Mouse (Mus musculus): Measurements from ENCODE around the gene Baz2a.
"Not testable (repeated sequence)": the region's sequence is repeated elsewhere in the genome, so short reads cannot be mapped to it uniquely, and the experiment has no call there.

The Baz2a gene

DNA sequence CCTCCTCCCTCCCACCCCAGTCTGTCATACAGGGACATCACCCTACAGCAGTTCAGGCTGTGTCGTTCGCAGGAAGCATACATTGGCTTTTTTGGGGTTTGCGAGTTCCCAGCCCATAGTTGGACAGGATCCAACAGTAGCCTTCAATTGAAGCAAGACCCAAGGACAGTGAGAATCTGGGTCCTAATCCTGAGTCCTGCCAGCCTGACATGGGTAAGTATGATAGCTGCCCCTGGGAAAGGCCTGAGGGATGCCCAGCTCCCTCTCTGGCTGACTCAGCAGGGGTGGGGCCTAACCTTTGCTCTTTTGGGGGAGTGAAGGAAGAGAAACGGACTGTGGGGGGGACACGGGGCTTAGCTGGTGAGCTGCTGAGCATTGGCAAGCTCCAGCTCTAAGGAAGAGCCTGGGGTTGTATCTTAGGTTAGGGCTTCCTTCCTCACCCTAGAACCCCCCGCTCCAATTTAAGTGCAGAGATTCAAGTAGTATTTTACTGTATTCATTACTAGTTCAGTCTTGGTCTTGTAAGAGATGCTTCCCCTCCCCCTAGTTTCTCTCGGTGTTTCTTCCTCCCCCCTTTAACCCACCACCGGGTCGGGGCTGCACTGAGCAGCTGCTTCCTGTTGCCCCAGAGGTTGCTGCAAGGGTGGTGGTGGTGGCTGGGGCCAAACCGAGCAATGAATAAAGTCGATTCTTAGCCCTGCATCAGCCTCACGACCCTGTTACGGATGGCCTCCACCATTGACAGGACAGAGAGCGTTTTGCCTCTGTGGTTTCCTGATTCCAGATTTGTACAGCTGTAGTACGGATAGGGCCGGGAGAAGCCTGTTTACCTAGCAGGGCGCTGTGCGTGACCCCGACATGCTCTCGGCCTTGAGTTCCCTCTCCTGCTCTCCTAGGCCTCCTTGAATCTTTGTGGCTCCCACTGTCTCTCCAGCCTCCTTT, at the start of gene Baz2a:
TSS of gene Baz2a (plus strand) at position 14 of the 942 bp plus-strand sequence.
- DNase-seq (ENCODE audit: low spot score): peak; percentile 38

- DNase-seq (ENCODE audit: low spot score): no peak
Observed at GRCm38 (mm10) chr10:128041636-128042035, 49.7 kb upstream of the Baz2a start.

DNA sequence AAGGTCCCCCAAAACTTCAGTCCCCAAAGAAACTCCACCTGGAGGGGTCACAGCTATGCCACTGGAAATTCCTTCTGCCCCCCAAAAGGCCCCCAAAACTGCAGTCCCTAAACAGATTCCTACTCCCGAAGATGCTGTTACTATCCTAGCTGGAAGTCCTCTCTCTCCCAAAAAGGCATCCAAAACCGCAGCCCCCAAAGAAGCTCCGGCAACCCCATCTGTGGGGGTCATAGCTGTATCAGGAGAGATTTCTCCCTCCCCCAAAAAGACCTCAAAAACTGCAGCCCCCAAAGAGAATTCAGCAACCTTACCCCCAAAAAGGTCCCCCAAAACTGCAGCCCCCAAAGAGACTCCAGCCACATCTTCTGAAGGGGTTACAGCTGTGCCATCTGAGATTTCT, 48.9 kb upstream of the Baz2a start:
- DNase-seq (ENCODE audit: low spot score): no peak

DNA sequence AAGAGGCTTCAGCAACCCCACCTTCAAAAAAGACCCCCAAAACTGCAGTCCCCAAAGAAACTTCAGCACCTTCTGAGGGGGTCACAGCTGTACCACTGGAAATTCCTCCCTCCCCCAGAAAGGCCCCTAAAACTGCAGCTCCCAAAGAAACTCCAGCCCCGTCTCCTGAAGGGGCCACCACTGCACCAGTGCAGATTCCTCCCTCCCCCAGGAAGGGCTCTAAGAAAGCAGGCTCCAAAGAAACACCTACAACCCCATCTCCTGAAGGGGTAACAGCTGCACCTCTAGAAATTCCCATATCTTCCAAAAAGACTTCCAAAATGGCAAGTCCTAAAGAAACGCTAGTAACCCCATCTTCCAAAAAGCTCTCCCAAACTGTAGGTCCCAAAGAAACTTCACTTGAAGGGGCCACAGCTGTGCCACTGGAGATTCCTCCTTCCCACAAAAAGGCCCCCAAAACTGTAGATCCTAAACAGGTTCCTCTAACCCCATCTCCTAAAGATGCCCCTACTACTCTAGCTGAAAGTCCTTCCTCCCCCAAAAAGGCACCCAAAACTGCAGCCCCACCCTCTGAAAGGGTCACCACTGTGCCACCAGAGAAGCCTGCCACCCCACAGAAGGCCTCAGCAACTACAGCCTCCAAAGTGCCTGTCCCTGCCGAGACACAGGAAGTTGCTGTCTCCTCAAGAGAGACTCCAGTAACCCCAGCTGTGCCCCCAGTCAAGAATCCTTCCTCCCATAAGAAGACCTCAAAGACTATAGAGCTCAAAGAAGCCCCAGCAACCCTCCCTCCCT, 48.1 kb upstream of the Baz2a start:
- no peak for DNase-seq (ENCODE audit: low spot score)

GRCm38 (mm10) chr10:128048157-128048556, 43.2 kb upstream of the Baz2a start:
- no peak for DNase-seq (ENCODE audit: low spot score)

DNA sequence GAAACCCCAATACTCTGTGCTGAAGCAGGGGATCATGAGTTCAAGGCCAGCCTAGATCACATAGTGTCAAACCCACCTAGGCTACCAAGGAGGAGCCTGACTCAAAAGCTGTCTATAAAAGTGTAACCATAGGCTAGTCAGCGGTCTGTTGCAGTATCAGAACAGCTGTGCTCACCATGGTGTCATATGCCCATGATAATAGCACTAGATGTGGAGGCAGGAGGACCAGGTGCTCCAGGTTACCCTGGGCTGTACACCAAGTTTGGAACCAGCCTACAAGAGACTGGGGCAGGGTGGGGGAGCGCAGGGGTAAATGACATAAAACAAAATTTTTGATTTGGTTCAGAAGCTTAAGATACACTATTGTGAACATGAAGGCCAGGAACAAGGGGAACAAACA, 41.6 kb upstream of the Baz2a start:
- DNase-seq (ENCODE audit: low spot score): no peak

- DNase-seq (ENCODE audit: low spot score): no peak
Observed at GRCm38 (mm10) chr10:128050355-128050754, 41.0 kb upstream of the Baz2a start.

DNA sequence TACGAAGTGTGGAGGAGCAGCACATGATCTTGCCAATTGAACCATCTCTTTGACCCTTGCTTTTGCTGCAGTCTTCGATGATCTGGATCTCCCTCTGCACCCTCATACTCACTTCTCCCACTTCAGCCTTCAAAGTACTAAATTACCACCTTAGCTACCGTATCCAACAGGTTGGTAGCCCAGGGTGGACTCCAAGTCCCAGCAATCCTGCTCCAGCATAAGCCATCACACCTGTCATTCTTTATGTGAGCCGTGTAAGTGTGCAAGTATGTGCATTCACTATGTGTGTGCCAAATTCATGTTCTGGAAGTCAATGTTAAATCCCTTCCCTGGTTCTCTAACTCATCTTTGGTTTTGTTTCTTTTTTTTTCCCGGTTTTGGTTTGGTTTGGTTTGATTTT, 39.8 kb upstream of the Baz2a start:
- DNase-seq (ENCODE audit: low spot score): no peak

- DNase-seq (ENCODE audit: low spot score): not testable (repeated sequence)
Observed at GRCm38 (mm10) chr10:128052136-128052535, 39.2 kb upstream of the Baz2a start.

DNA sequence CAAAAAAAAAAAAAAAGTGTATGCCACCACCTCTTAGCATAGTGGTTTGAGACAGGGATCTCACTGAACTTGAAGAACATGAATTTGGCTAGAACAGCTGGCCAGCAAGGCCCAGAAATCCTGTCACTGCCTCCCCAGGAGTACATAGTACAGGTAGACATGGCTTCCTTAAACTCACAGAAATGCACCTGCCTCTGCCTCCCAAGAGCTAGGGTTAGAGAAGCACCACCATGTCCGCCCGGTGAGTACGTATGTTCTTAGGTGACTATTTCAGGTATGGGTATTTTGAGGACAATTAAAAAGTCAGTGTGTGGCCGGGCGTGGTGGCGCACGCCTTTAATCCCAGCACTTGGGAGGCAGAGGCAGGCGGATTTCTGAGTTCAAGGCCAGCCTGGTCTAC, 38.4 kb upstream of the Baz2a start:
- no peak for DNase-seq (ENCODE audit: low spot score)

DNA sequence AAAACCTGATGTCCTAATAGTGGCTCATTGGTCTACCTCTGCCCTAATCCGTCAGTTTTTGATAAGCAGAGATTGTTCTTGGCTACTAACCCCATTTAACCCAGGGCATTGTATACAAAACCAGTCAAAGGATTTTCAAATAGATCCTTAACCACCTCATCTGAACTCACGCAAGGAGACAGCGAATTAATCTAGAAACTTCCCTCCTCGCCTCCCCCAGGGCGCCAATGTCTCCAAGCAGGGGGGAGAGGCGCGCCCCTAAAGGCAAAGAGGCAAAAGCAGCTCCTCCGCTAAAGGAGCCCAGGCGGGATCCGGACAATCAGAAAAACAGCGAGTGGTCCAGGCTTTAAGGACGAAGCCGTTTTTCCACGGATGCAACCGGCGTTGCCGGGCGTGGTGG, 33.2 kb upstream of the Baz2a start:
- DNase-seq (ENCODE audit: low spot score): no peak

- peak; percentile 94 for DNase-seq (ENCODE audit: low spot score)
Observed at GRCm38 (mm10) chr10:128058601-128059151, 32.7 kb upstream of the Baz2a start, which contains the start of gene Ptges3. Gene Ptges3, plus strand, starts transcription at chr10:128058954.

DNA sequence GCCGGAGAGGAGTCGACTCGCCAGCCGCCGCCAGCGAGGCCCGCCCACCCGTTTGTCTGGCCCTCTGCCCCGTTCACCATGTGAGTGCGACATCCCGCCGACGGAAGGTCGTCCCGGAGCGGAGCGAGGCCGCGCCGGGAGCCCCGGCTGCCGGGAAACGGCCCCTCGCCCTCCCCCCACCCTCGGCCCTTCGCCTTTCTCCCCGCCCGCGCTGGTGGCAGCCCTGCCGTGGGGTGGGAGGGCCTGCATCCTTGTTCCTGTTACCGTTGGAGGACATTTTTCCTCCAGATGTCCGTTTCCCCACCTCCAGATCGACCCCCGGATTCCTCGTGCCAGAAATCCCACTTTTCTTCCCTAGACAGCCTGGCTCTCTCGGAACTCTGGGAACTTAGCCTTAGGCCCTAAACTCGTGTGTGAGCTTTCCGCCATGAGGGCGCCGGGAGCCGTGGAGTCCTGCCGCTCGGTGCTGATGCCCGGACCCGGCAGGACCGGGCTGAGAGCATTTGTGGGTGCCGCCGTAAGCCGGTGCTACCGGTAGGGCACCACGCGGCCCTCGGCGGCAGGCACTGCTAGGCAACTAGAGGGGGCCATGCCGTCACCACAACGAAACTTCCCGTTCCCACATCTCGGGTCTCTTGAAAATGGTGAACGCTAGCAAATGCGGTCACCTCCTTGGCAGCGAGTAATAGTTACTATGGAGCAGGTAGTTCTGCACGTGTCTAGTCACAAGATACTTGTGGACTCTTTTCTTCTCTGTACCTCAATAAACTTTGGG, 32.0 kb upstream of the Baz2a start:
- no peak for DNase-seq (ENCODE audit: low spot score)

DNA sequence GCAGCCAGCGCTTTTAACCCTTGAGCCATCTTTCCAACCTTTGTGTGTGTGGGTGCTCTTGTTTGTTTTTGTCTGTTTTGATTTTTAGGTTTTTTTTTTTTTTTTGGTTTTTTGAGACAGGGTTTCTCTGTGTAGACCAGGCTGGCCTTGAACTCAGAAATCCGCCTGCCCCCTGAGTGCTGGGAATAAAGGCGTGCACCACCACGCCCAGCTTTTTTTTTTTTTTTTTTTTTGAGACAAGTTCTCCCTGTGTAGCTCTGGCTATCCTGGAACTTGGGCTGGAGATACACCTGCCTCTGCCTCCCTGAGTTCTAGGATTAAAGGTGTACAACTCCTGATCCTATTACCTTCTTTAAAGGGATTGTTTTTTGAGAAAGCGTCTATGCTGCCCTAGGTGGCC, 30.3 kb upstream of the Baz2a start:
- no peak for DNase-seq (ENCODE audit: low spot score)

- DNase-seq (ENCODE audit: low spot score): no peak
Observed at GRCm38 (mm10) chr10:128062221-128062989, 29.0 kb upstream of the Baz2a start.

DNA sequence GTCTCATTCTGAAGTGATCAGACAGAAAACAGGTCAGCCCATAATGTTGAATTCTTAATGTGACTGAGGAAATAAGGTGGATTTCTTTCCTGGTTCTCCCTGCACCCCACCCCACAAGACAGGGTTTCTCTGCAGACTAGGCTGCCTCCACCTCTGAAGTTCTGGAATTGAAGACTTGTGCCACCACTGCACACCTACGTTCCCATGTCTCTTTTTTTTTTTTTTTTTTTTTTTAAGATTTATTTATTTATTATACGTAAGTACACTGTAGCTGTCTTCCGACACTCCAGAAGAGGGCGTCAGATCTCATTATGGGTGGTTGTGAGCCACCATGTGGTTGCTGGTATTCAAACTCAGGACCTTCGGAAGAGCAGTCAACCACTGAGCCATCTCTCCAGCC, 25.3 kb upstream of the Baz2a start:
- no peak for DNase-seq (ENCODE audit: low spot score)

- DNase-seq (ENCODE audit: low spot score): no peak
Observed at GRCm38 (mm10) chr10:128069201-128069600, 22.2 kb upstream of the Baz2a start.

DNA sequence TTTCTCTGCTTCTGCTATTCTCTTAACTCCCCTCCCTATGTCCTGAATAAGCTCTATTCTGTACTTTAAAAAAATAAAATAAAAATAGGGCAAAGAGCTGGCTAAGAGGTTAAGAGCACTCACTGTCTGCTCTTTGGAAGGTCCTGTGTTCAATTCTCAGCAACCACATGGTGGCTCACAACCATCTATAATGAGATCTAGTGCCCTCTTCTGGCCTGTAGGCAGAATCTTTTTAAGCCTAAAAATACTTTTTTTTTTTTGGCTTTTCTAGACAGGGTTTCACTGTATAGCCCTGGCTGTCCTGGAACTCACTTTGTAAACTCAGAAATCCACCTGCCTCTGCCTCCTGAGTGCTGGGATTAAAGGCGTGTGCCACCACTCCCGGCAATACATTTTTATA, 20.9 kb upstream of the Baz2a start:
- DNase-seq (ENCODE audit: low spot score): not testable (repeated sequence)

DNA sequence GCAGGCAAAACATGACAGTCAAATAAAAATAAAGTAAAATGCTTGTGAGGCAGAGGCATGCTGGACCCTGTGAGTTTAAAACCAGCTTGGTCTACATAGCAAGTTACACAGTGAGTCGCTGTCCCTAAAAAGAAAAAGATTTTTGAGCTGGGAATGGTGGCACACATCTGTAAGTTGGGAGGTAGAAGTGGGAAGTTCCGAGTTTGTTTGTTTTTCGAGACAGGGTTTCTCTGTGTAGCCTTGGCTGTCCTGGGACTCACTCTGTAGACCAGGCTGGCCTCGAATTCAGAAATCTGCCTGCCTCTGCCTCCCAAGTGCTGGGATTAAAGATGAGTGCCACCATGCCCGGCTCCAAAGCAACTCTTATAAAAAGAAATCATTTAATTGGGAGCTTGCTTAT, 13.1 kb upstream of the Baz2a start:
- DNase-seq (ENCODE audit: low spot score): not testable (repeated sequence)

DNA sequence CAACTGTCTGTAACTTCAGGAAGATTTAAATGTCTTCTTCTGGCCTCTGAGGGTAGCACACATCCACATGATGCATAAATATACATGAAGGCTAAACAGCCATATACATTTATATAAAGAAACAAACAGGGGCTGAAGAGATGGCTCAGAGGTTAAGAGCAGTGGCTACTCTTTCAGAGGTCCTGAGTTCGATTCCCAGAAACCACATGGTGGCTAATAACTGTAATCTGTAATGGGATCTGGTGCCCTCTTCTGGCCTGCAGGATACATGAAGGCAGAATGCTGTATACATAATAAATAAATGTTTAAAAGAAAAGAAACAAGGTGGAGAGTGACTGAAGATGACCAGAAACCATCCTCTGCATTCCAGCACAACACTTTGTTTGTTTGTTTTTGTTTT, 10.9 kb upstream of the Baz2a start:
- no peak for DNase-seq (ENCODE audit: low spot score)

Measured in ovary, adult 18-20 months (tissue).